Mouse (Mus musculus): Measurements from ENCODE around the gene Stra6l. TPM values are rescaled to one million over a fixed set of nuclear protein-coding genes. Genes with fewer than 3 reads are reported as not detected.

Stra6l gene
- polyA plus RNA-seq, 1 experiment: not detected

DNA sequence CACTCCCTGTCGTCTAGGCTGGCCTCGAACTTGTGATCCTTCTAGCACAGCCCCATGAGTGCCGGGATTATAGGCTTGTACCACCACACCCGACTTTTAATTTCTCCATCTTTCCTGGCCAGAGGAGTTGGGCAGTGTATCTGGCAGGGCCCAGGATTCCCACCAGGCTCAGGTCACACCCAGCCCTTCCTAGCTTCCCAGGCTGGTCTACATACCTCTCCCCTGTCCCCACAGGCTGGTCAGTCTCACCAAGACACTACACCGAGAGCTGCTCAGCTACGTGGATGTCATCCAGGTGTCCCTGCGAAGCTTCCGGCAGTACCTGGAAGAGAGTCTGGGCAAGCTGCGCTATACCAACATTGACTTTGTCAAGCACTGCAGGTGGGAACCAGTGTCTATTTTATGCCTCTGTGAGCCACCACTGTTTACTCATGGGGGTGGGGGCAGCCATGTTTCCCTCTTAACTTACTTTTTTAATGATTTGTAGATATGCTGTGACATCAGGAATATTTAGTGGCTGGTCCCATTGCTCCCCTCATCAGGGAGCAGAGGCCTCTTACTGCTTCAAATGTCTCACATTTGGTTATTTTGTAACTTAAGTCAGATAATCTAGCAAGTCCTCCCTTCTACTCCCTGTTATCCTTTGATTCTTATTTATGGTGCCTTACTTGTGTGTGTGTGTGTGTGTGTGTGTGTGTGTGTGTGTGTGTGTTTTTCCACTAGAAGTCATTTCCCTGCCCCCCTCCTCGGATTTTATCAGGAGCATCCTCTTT is 73.4 kb downstream of the Stra6l start:
- H3K4me3 ChIP-seq (ENCODE audit: insufficient read depth, low read depth, low read length): no peak overlapping the region
- no peak overlapping the region for H3K27ac ChIP-seq (replicated peaks; ENCODE audit: low read depth, low read length)
- H3K4me1 ChIP-seq (ENCODE audit: control insufficient read depth, insufficient read depth, insufficient read length, low read length): no peaks in the 10 kb centered on the region

- Histone ChIP-seq H3K27ac (replicated peaks; ENCODE audit: low read depth, low read length) (no peak overlapping the region), H3K4me3 (ENCODE audit: insufficient read depth, low read depth, low read length) (no peak overlapping the region)
Measured at GRCm38 (mm10) chr4:45924011-45924410, 75.5 kb downstream of the Stra6l start.

DNA sequence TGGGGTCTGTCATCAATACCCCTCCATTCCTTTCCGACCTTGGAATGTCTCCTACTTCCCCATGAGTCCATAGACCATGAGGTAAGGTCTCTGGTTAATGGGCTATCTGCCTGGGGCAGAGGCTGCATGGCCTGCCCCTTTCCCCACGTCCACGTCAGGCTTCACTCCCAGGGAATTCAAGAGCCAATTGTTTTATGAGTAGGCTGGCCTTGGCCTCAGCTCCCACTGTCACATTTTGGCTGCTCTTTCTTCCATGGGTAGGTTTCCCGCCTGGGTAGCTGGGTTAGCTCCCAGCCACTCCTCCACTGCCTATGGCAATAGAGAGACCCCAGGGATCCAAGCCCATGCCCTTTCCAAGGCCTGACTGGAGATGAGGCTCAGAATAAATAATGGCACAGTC is 80.1 kb downstream of the Stra6l start:
- Histone ChIP-seq H3K27ac (replicated peaks; ENCODE audit: low read depth, low read length) (no peak overlapping the region), H3K4me3 (ENCODE audit: insufficient read depth, low read depth, low read length) (no peak overlapping the region), H3K4me1 (ENCODE audit: control insufficient read depth, insufficient read depth, insufficient read length, low read length) (no peaks in the 10 kb centered on the region)

More at GRCm38 (mm10) chr4:45924011-45924410, 75.5 kb downstream of the Stra6l start:
- H3K4me1 ChIP-seq (ENCODE audit: control insufficient read depth, insufficient read depth, insufficient read length, low read length): no peaks in the 10 kb centered on the region

Other genes starting within 250 kb of the Stra6l start
- gene Aldh1b1, start 49.6 kb upstream of the Stra6l start, polyA plus RNA-seq (2012; ENCODE audit: insufficient read depth, insufficient read length, missing spikeins): 0.50 and 0.79 TPM in 2 replicates
- gene Igfbpl1, start 21.7 kb upstream of the Stra6l start, polyA plus RNA-seq (2012; ENCODE audit: insufficient read depth, insufficient read length, missing spikeins): not detected in 2 replicates
- gene Ccdc180, start 41.6 kb downstream of the Stra6l start, polyA plus RNA-seq (2012; ENCODE audit: insufficient read depth, insufficient read length, missing spikeins): not detected in 2 replicates
- 22.2 and 45.4 TPM in 2 replicates for gene Tdrd7, start 116.7 kb downstream of the Stra6l start, polyA plus RNA-seq (2012; ENCODE audit: insufficient read depth, insufficient read length, missing spikeins)
- gene Tmod1, start 190.3 kb downstream of the Stra6l start, polyA plus RNA-seq (2012; ENCODE audit: insufficient read depth, insufficient read length, missing spikeins): 2.3 and 5.8 TPM in 2 replicates

Measured in brown adipose tissue, adult 24 weeks (tissue).